Mouse (Mus musculus) G1E (cell line): ENCODE measurements around the gene Nup133.

Source experiments
- CTCF ChIP-seq: IDR thresholded peaks from 2 replicates; pipeline ENCODE4 v1.5.1; 2012; ENCODE audit warnings: low read depth, low read length, inconsistent platforms, mixed read lengths
- GATA1 ChIP-seq: IDR thresholded peaks from 2 replicates; pipeline ENCODE4 v1.6.1; 2012; ENCODE audit warnings: borderline replicate concordance, low read length, inconsistent platforms, mixed read lengths
- GATA2 ChIP-seq: IDR thresholded peaks from 2 replicates; pipeline ENCODE4 v1.6.1; 2012; ENCODE audit warnings: low read depth, low read length, inconsistent platforms, borderline replicate concordance
- POLR2AphosphoS5 ChIP-seq: IDR thresholded peaks from 2 replicates; pipeline ENCODE4 v1.6.1; 2012; ENCODE audit warnings: low read depth, low read length, inconsistent platforms; ENCODE audit not compliant: insufficient replicate concordance
- TAL1 ChIP-seq: conservative IDR thresholded peaks from 2 replicates; pipeline ENCODE4 v1.6.1; 2012; ENCODE audit warnings: low read depth, low read length, inconsistent platforms, mixed read lengths

- TF ChIP-seq CTCF (peak; percentile 98), TAL1 (no peak), GATA1 (no peak), POLR2AphosphoS5 (no peak), GATA2 (no peak)
Observed at GRCm38 (mm10) chr8:123924719-123925118, 24.3 kb downstream of the Nup133 start.
